Mouse (Mus musculus): ENCODE data around the gene Gaa. TPM values are rescaled to one million over a fixed set of nuclear protein-coding genes. Genes with fewer than 3 reads are reported as not detected.

Gaa gene
- total and polyA plus RNA-seq, 3 experiments = 19.6 to 105 (median 93.2) TPM

DNA sequence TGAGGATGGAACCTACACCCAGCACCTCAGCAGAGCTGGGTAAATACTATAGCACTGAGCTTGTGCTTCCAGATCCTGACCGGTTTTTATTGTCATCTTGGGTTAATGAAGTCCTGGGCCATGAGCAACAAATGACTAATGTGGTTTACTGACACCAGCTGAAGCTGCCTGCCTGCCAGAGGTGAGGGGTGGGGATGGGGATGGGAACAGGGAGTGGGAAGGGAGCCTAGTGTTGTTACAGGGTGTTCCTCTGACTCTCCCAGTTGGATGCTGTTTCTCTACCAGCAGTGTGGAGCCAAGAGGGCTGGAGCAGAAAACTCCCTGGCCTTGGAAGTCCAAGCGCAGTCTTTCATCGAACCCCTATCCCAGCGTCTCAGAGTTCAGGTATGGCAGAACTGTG is 49.0 kb downstream of the Gaa start:
- in situ Hi-C loops (cut with MboI; ENCODE audit: low pct_ligation_motif_present, low pct_unique_long_range_greater_than_20kb, low sequenced_read_pairs) = no loop called here
- TF ChIP-seq RCOR1 (conservative IDR thresholded peaks at IDR 0.05; ENCODE audit: low read depth, low read length) = no peak
- no peak for TF ChIP-seq MAFK (IDR thresholded peaks at IDR 0.05; ENCODE audit: insufficient replicate concordance, low read length)
- no peak for TF ChIP-seq ZNF384 (IDR thresholded peaks at IDR 0.05; ENCODE audit: low read depth, low read length)
- TF ChIP-seq PAX5 (IDR thresholded peaks at IDR 0.05; ENCODE audit: low read length) = no peak
- no peak for TF ChIP-seq ZKSCAN1 (IDR thresholded peaks at IDR 0.05; ENCODE audit: borderline replicate concordance, low read depth, low read length)
- TF ChIP-seq ZC3H11A (IDR thresholded peaks at IDR 0.05; ENCODE audit: low read depth, low read length) = no peak
- TF ChIP-seq HCFC1 (IDR thresholded peaks at IDR 0.05; ENCODE audit: low read depth, low read length) = no peak
- TF ChIP-seq SMC3 (IDR thresholded peaks at IDR 0.05; ENCODE audit: low read depth, low read length) = no peak
- no peak for TF ChIP-seq NRF1 (IDR thresholded peaks at IDR 0.05; ENCODE audit: low read depth, low read length)
- TF ChIP-seq MXI1 (IDR thresholded peaks at IDR 0.05; ENCODE audit: low read depth, low read length) = no peak
- TF ChIP-seq GABPA (IDR thresholded peaks at IDR 0.05; ENCODE audit: insufficient replicate concordance, low read depth, low read length) = no peak
- TF ChIP-seq ELF1 (IDR thresholded peaks at IDR 0.05; ENCODE audit: low read depth, low read length) = no peak
- no peak for TF ChIP-seq POLR2AphosphoS2 (IDR thresholded peaks at IDR 0.05; ENCODE audit: low read depth, low read length)
- no peak for TF ChIP-seq MAX (IDR thresholded peaks at IDR 0.05; ENCODE audit: low read length)

DNA sequence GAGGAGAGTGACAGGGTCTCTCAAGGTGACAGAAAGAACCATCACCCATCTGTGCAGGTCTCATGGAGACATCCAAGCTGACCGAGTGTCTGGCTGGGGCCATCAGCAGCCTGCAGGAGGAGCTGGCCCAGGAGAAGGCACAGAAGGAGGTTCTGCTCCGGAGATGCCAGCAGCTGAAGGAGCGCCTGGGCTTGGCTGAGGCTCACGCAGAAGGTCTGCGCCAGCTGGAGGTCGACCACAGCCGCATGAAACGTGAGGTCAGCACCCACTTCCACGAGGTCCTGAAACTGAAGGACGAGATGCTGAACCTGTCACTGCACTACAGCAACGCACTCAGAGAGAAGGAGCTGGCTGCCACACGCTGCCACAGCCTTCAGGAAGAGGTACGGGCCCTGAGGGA is 54.8 kb downstream of the Gaa start:
- H3K9ac ChIP-seq (ENCODE audit: insufficient read depth, low read depth) = no peak overlapping the region
- dilution Hi-C loops (cut with MboI; ENCODE audit: extremely low pct_ligation_motif_present, extremely low pct_unique_long_range_greater_than_20kb, low sequenced_read_pairs) (no loop called here), in situ Hi-C loops (cut with MboI; ENCODE audit: low pct_ligation_motif_present, low pct_unique_long_range_greater_than_20kb, low sequenced_read_pairs) (no loop called here)
- peaks cover 76% of the 10 kb centered on the region for H3K27me3 ChIP-seq (replicated peaks)
- DNase-seq (ENCODE audit: extremely low read depth) = no peak
- no peak overlapping the region for H3K4me3 ChIP-seq (replicated peaks in 1 of 3; ENCODE audit: low read depth in 2 of 3, low read length in 2 of 3, poor library complexity in 1 of 3)
- no peak overlapping the region for H3K4me2 ChIP-seq (ENCODE audit: insufficient read depth, low read depth, poor library complexity, severe bottlenecking)
- no peaks in the 10 kb centered on the region for H3K79me2 ChIP-seq (replicated peaks; ENCODE audit: control insufficient read depth, extremely low read depth, insufficient read depth, poor library complexity, severe bottlenecking)
- H3K9me3 ChIP-seq (replicated peaks; ENCODE audit: low read length) = peaks cover 15% of the 10 kb centered on the region
- no peaks in the 10 kb centered on the region for H3K36me3 ChIP-seq (replicated peaks in 1 of 2; ENCODE audit: control insufficient read depth in 1 of 2, insufficient read depth in 1 of 2, low read length in 1 of 2)
- TF ChIP-seq EP300 (IDR thresholded peaks at IDR 0.05; ENCODE audit: low read length) (no peak), TBP (conservative IDR thresholded peaks at IDR 0.05; ENCODE audit: low read depth, low read length) (no peak), ZMIZ1 (IDR thresholded peaks at IDR 0.05; ENCODE audit: low read depth, low read length) (no peak), BHLHE40 (IDR thresholded peaks at IDR 0.05; ENCODE audit: low read depth, low read length) (no peak), RCOR1 (conservative IDR thresholded peaks at IDR 0.05; ENCODE audit: low read depth, low read length) (no peak), MAZ (IDR thresholded peaks at IDR 0.05; ENCODE audit: low read depth, low read length) (no peak), CTCF (conservative IDR thresholded peaks at IDR 0.05 in 1 of 2, IDR thresholded peaks at IDR 0.05 in 1 of 2; ENCODE audit: low read depth in 2 of 2, low read length in 2 of 2) (no peak), JUND (conservative IDR thresholded peaks at IDR 0.05; ENCODE audit: low read depth, low read length) (no peak), SIN3A (IDR thresholded peaks at IDR 0.05; ENCODE audit: low read length) (no peak), IRF4 (IDR thresholded peaks at IDR 0.05; ENCODE audit: low read depth, low read length) (no peak), MAX (IDR thresholded peaks at IDR 0.05; ENCODE audit: low read length) (no peak), NRF1 (IDR thresholded peaks at IDR 0.05; ENCODE audit: low read depth, low read length) (no peak), SMC3 (IDR thresholded peaks at IDR 0.05; ENCODE audit: low read depth, low read length) (no peak), ZC3H11A (IDR thresholded peaks at IDR 0.05; ENCODE audit: low read depth, low read length) (no peak), MYC (IDR thresholded peaks at IDR 0.05; ENCODE audit: low read depth, low read length) (no peak), ZKSCAN1 (IDR thresholded peaks at IDR 0.05; ENCODE audit: borderline replicate concordance, low read depth, low read length) (no peak), MEF2A (IDR thresholded peaks at IDR 0.05; ENCODE audit: borderline replicate concordance, low read depth, low read length) (no peak)
- no peaks in the 10 kb centered on the region for H3K4me1 ChIP-seq (ENCODE audit: control insufficient read depth in 1 of 2, insufficient read depth in 2 of 2)
- H3K27ac ChIP-seq (ENCODE audit: insufficient read depth, low read depth) = no peak overlapping the region

More for the DNA sequence above, 49.0 kb downstream of the Gaa start:
- DNase-seq (ENCODE audit: extremely low read depth) = no peak
- dilution Hi-C loops (cut with MboI; ENCODE audit: extremely low pct_ligation_motif_present, extremely low pct_unique_long_range_greater_than_20kb, low sequenced_read_pairs) = no loop called here
- H3K4me3 ChIP-seq (replicated peaks in 1 of 3; ENCODE audit: low read depth in 2 of 3, low read length in 2 of 3, poor library complexity in 1 of 3) = no peak overlapping the region
- H3K9me3 ChIP-seq (replicated peaks; ENCODE audit: low read length) = no peaks in the 10 kb centered on the region
- peaks cover 0 to 10% of the 10 kb centered on the region in 2 experiments; a peak in 2 of 4 replicates for H3K4me1 ChIP-seq (ENCODE audit: control insufficient read depth in 1 of 2, insufficient read depth in 2 of 2)
- no peak overlapping the region for H3K4me2 ChIP-seq (ENCODE audit: insufficient read depth, low read depth, poor library complexity, severe bottlenecking)
- H3K36me3 ChIP-seq (replicated peaks in 1 of 2; ENCODE audit: control insufficient read depth in 1 of 2, insufficient read depth in 1 of 2, low read length in 1 of 2) = no peaks in the 10 kb centered on the region
- H3K27me3 ChIP-seq (replicated peaks) = peaks cover 69% of the 10 kb centered on the region
- no peaks in the 10 kb centered on the region for H3K79me2 ChIP-seq (replicated peaks; ENCODE audit: control insufficient read depth, extremely low read depth, insufficient read depth, poor library complexity, severe bottlenecking)
- H3K9ac ChIP-seq (ENCODE audit: insufficient read depth, low read depth) = no peak overlapping the region
- H3K27ac ChIP-seq (ENCODE audit: insufficient read depth, low read depth) = no peak overlapping the region

Data from CH12.LX (cell line).